Mouse (Mus musculus) ES-E14 (cell line): ENCODE data around the gene Calhm1.

ENCODE experiments used
- CHD2 ChIP-seq: IDR thresholded peaks from 2 replicates; pipeline ENCODE4 v1.6.1; 2014; ENCODE audit warnings: mild to moderate bottlenecking, low read depth, low read length, inconsistent platforms
- HCFC1 ChIP-seq: IDR thresholded peaks from 2 replicates; pipeline ENCODE4 v1.6.1; 2012; ENCODE audit warnings: low read length, inconsistent platforms, borderline replicate concordance; ENCODE audit not compliant: insufficient read depth
- MAFK ChIP-seq: IDR thresholded peaks from 2 replicates; pipeline ENCODE4 v1.6.1; 2014; ENCODE audit warnings: mild to moderate bottlenecking, low read depth, low read length, inconsistent platforms; ENCODE audit not compliant: insufficient read depth
- ZC3H11A ChIP-seq: IDR thresholded peaks from 2 replicates; pipeline ENCODE4 v1.6.1; 2012; ENCODE audit warnings: low read depth, mild to moderate bottlenecking, inconsistent platforms, low read length, borderline replicate concordance
- ZNF384 ChIP-seq: IDR thresholded peaks from 2 replicates; pipeline ENCODE4 v1.6.1; 2012; ENCODE audit warnings: low read depth, low read length, inconsistent platforms

- TF ChIP-seq CHD2: no peak
- TF ChIP-seq ZNF384: no peak
- no peak for TF ChIP-seq HCFC1
- TF ChIP-seq ZC3H11A: no peak
- TF ChIP-seq MAFK: no peak
These were observed 17.6 kb upstream of the Calhm1 start for GRCm38 (mm10) chr19:47161669-47162068.
